Mouse (Mus musculus) cerebellum, adult 2 months (tissue): ENCODE results near the gene Nod2.

Experiments used
- CTCF ChIP-seq: fragments of 200-500 bp; IDR thresholded peaks from 2 replicates; pipeline ENCODE4 v1.5.1; 2011; ENCODE audit warnings: low read depth, mild to moderate bottlenecking, control low read depth, low read length, moderate library complexity, borderline replicate concordance; ENCODE audit not compliant: insufficient read depth
- POLR2A ChIP-seq: fragments of 200-500 bp; IDR thresholded peaks from 2 replicates; pipeline ENCODE4 v1.6.1; 2011; ENCODE audit warnings: low read length, control low read depth, borderline replicate concordance; ENCODE audit not compliant: insufficient read depth

DNA sequence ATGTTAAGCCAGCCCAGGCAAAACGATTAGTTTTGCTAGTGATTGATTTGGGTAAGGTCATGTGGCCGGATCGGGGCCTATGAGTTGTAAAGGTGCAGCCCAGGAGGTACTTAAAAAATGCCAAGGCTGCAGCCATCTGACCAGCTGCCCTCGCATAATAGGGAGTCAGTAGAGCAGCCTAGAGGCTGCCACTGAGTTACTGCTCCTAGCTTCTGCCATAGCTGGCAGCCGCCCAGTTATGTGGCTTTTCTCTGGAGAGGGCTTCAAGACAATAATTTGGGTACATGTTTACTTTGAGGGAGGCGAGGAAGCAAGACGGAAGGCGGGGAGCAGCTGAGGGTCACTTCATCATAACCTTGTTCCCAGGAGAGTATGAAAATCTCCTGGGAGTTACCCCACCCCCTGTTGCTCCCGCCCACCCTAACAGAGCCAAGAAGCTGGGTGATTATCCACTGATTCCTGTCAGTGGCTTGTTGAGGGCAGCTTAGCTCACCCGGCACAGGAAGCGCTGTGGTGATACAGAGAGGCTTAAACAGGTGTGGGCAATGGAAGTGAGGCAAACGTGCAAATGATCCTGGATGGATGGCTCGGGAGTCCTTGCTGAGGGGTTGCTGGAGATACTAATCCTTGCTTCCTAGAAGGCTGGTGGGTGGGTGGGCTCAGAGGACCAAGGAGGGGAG is 41.6 kb upstream of the Nod2 start:
- no peak for TF ChIP-seq POLR2A
- no peak for TF ChIP-seq CTCF
